Mouse (Mus musculus): ENCODE results near the gene Celf2.

DNA sequence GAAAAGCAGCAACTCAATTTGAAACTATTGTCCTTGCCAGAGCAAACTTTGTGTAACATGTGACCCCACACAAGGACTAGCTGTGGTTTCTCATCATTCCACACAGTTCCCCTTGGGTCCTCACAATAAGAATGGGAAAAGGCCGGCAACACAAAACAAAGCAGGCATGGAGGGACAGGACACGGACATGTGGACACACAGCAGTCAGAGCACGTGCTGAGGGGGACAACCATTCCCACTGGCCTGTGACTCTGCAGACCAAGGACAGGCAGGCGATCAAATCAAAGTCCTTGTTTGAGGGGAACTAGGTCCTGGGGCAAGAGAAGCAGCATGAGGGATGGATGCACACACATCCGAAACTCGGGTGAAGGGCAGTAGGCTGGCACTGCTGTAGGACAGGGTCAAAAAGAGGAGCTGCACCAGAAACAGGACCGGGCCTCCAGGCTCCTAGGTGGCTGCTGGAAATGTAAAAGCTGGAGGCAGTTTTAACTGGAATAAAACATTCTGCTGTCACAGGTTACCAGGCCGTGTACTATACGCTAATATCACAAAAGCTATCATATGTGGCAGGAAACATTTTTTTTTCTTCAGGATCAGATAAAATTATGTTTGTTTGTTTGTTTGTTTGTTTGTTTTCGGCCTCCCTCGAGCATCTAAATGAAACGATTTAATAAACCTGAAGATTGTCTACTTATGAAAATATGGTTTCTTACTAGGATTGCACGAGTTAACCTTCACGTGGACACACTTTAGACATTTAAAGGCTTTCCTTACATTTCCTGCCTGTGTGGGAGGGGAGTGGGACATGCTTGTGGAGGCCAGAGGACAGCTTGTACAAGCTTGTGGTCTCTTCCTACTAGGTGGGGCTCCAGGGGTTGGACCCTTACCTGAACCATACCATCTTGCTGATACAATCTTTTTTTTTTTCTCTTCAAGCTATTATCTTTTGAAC lies 950.8 kb downstream of the Celf2 start:
- no peak for TF ChIP-seq CTCF (IDR thresholded peaks at IDR 0.05; ENCODE audit: extremely low read depth, insufficient read depth, insufficient read length, insufficient replicate concordance)
- no peak for TF ChIP-seq POLR2A (IDR thresholded peaks at IDR 0.05; ENCODE audit: low read depth, low read length)
